Mouse (Mus musculus) central nervous system, embryonic 18 days (tissue): Measurements from ENCODE around the gene Tnfsf8. TPM values are rescaled to one million over a fixed set of nuclear protein-coding genes. Genes with fewer than 3 reads are reported as not detected.

Source experiments
- polyA plus RNA-seq: library from polyadenylated mRNA; depleted of rRNA; stranded (reverse); fragments of >200 nt; gene quantifications from 2 replicates; pipeline ENCODE4 v1.2.3, GENCODE M21; 2012; rRNA removed

Tnfsf8 gene
- polyA plus RNA-seq: 0.01 and 0.03 TPM in 2 replicates

DNA sequence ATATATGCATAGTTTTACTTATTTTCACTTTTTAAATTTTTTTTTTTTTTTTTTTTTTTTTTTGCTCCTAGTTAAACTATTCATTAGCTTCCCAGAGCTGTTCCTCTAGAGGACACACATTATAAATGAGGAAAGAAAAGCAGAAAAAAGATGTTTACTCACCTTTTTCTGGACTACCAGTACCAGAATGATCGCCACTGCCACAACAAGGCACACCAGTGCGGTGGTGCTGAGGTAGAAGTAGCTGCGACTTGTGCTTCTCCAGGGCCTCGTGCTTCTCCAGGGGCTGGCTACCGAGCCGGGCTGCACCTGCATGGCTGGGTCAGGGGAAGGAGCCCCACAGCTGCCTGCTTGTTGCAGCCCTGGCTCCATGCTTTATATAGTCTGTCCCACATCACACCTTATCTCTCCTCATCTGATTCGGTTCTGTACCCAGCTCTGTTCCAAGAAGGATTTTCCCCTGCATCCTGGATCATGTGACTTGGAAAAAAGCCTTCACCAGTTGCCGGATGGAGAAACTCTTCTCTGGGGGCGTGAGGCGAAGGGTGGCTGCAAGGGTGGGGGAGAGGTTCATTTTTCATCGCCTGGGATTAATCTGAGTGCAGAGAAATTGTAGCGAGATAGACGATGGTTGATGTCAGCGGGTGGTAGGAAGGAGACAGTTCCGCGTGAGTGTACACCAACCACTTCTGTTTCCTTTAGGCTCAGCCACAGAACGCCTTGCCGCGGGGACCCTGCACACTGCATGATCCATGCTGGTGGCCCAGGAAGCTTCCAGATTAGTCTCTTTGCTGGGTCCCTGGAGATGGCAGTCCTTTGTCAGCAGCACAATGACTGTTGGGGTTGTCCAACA, at the start of gene Tnfsf8:
TSS of gene Tnfsf8 (minus strand) at position 660 of the 853 bp plus-strand sequence.

Other genes starting within 250 kb of the Tnfsf8 start
- 0.12 TPM in 1 of 2 replicates, not detected in the other for gene Tex48, start 238.9 kb downstream of the Tnfsf8 start, polyA plus RNA-seq
- not detected in 2 replicates for gene Gm11214, start 198.0 kb downstream of the Tnfsf8 start, polyA plus RNA-seq
- gene Tnfsf15, start 116.2 kb downstream of the Tnfsf8 start, polyA plus RNA-seq: 0.01 and 0.03 TPM in 2 replicates
- gene Tnc, start 185.7 kb upstream of the Tnfsf8 start, polyA plus RNA-seq: 69.8 and 87.0 TPM in 2 replicates